Mouse (Mus musculus): ENCODE results near the gene Map3k7cl.

Map3k7cl gene

DNA sequence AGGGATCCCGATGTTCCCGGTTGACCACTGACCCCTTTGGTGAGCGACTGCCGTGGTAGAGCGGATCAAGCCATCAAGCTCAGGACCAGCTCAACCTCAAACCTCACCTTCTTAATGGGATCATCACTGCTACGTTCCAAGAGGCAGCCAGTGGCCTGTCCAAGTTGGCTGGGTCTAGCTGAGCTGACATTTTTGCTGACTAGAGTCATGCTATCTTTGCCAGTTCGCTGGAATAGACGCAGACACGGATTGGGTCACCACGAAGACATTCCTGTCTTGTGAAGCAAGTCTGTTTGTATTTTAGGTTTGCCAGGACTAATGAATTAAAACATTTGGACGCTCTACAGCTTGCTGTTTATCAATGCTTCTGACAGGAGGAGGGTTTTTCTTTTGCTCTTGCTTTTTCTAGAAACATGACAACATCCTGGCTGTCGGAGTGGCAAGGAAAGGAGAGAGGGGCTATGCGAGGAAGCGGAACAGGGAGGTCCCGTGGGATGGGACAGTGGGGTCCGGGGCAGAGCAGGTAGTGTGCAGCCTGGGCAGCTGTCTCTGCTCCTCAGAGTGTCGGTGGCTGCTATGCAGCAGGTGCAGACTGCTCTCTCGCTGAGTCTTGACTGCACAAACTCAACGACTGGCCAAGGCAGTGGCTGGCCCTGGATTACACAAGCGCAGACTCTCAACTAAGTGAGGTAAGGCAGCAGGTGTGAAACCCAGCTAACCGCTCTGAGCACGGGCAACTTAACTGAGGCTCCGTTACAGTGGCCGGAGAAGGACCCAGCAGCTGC is at the start of gene Map3k7cl:
Gene Map3k7cl, plus strand, starts transcription at position 424 of the 785 bp plus-strand sequence.
- peak; percentile 78 for DNase-seq

DNA sequence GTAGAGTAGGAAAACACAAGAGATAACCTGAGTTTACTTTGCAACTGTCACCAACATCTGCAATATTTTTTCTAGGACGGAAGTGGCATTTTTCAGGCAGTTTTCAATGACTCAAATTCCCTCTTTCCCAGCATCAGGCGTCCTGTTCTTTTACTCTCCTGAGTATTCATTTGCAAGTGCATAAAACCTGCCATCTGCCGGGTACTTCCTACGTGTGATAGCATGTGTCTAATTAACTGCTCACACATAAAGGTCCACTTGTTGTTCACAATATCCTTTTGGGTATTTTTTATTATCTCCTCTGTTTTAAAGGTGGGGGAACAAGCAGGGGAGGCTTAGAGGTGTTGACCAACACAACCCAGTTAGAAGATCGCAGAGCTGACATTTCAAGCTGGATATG is 41.4 kb upstream of the Map3k7cl start:
- no peak for DNase-seq

DNA sequence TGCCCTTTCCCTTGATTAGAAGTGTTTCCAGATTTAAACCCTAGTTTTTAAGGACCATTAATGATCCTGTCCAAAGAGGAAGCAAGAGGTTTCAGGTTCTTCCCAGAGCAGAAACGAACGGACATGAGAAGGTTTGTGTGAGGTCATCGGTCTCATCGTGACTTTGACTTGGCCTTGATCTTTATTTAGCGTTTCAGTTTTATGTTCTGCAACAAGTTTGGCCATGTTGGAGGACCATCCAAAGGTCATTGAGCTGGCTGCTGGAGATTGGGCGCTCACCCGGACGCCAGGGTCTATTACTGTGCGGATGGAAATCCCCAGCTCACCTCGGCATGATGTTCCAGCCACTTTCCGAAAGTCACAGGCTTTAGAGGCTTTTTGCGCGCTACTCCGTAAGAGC is 40.8 kb upstream of the Map3k7cl start:
- DNase-seq, result no peak

DNA sequence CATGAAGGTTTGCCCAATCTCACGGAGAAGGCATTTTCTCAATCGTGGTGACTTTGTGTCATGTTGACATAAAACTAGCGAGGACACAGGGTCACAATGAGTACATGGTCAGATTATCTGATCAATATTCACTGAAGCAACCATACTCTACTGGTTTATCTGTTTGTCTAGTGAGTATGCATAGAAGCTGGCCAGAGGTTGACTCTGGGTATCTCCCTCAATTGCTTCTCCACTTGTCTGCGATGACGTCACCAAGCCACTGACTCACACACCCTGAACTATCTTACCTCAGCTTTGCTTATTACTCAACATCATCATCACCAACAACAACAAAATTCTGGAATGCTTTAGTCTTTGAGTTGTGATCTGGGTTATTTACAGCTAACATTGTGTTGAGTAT is 28.9 kb upstream of the Map3k7cl start:
- no peak for DNase-seq

DNA sequence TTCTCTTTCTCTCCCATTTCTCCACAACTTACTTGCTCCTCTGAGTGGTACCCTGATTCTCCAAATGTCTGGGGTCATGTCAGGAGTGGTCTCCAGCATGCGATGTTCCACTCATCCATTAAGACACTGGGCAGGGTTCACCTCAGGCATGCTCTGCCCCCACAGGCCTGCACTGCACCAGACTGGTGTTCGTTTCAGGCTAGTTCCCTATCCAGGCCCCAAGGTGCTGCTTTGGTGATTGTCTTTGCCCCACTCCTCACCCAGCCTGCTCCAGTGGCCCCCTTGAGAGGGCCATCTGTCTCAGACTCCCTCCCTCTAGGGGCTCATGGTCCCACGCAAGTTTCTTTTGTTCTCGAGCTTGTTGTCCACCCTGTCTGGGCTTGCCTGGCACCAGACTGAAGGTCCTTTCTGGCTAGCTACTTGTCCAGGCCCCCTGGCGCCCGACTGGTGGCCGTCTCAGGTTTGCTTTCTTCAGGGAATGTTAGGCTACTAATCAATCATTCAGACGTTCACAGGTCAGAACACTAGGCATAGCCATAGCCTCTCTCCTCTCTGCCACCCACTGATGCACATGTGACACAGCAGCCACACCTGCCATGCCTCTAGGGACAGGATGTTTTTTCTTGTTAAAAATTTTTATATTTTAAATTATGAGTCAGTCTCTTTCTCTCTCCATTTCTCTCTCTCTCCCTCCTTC is 25.4 kb upstream of the Map3k7cl start:
- no peak for DNase-seq

DNA sequence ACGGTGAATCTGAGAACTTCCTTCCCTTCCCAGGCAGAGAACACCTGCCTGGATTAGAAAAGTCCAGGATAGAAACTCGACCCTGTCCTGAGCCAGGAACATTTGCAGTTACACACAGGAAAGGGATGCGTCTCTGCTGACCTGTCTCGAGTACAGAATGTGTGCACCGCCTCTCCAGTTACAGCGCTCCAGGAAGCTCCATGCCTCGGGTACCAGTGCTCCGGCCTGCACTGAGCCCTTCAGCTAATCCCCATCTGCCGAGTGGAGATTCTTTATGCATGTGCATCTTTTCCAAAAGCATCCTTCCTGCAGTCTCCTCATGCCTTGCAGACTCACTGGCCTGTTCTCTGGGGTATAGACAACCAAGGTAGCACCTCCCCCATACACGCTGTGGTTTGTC is 24.4 kb upstream of the Map3k7cl start:
- DNase-seq, result no peak

DNA sequence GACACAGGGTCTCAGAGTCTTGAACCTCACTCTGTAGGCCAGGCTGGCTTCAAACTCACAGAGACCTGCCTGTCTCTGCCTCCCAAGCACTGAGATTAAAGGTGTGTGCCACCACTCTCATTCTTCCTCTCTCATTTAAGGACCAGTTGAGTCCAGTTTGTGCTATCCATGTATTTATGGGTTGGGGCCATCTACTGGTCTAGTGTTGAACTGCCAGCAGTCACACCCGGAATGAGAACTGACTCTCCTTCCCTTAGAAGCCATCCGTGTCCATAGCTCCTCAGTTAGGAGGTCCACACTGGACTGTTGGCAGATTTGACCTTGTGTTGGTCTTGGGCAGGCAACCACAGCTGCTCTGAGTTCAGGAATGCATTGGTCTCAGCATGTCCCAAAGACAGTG is 4.8 kb upstream of the Map3k7cl start:
- DNase-seq, result peak; percentile 42

DNA sequence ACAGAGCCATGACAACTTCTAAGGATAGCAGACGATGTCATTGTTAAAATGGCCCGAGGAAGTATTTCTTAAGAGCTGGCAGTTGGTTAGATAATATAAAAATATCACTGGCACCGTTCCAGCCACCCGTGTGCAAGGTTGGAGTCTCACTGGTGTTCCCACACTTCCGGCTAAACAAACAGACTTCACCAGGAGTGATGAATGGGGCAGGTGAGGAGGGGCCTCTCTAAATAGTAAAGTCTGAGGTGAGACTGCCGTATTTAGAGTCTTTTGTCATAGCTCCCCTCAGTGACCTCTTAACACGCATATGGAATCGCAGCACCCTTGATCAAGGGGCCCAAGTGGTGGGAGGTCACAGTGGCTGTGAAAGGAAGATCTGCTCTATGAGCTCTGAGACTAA is 3.2 kb downstream of the Map3k7cl start:
- DNase-seq, result no peak

DNA sequence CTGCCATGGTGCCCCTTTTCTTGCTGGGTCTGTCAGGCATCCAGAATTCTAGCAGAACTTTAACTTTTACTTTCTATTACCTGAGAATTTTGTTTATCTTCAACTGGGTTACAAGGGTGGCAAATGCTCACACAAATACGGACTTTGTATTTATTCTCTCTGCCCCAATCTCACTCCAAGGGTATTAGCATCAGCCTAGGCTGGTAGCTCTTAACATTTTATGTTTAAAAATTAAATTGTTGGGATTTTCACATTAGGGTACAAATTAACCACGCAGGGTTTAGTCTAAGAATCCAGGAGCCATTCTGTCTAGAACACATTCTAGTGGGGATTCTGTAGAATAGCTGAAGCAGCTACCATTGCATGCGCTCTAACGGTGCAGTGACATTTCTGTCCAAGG is 8.4 kb downstream of the Map3k7cl start:
- peak; percentile 77 for DNase-seq

DNA sequence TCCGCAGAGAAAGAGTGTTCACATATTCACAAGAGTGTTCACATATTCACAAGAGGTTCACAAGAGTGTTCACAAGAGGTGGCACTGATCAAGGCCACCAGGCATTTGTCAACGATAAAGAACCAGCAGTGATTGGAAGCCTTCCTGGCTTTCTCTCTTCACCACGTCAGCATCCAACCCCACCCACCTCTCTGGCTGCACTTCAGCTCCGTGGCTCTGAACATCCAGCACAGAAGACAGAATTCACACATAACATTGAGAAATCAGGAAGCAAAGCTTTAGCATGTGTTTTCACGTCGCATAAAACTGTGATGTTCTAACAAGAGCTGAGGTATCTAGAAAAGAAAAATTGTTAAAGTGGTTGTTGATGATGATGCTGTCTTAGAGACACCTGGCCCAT is 10.4 kb downstream of the Map3k7cl start:
- no peak for DNase-seq

DNA sequence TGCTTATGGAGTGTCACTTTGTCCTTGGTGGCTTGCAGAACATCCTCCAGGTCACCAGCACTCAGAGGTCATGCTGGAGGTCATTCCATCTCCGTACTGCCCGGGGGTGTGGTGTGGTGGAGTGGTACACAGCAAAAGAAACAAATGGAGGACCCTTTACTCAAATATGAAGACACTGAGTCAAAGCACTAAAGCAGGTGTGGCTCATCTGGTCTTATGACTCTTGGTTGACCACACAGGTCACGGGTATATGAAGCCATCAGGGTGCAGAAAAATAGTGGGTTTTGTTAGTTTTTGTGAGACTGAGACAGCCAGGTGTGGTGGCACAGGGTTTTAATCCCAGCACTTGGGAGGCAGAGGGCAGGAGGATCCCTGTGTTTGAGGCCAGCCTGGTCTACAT is 11.4 kb downstream of the Map3k7cl start:
- DNase-seq, result no peak

DNA sequence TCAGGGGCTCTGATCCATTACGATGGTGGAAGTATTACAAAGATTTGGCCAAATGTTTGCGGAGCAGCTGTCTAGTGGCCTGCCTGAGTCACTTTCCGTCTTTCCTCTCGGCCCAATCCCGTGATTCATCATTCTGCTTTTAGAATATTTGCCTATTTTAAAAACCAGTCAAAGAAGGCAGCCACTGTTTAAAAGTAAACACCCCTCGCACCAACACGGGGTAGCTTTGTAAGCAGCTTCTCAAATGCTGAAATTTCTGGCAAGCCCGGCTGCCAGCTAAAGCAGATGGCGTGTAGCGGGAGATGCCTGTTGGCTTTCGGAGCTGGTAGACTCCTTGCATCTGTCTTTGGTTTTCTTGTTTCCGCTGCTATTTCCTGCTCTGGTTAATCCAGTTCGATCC is 14.4 kb downstream of the Map3k7cl start:
- no peak for DNase-seq

DNA sequence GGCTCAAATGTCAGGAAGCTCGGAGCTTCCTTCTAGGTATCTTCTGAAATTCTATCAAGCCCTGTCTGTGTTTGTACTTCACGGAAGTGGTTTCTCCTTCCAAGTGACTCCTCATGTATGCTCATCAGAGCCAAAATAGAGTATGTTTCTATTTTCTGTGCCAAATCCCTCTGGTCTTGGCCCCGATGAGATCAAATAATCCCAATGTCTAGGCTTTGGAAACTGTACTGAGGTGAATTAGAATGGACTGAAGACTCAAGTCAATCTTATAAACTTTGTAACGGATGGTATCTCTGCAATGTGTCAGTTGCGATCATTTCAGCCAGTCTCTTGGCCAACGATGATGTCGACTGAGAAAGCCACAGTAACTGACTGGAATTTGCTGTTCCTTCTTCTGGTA is 15.1 kb downstream of the Map3k7cl start:
- no peak for DNase-seq

DNA sequence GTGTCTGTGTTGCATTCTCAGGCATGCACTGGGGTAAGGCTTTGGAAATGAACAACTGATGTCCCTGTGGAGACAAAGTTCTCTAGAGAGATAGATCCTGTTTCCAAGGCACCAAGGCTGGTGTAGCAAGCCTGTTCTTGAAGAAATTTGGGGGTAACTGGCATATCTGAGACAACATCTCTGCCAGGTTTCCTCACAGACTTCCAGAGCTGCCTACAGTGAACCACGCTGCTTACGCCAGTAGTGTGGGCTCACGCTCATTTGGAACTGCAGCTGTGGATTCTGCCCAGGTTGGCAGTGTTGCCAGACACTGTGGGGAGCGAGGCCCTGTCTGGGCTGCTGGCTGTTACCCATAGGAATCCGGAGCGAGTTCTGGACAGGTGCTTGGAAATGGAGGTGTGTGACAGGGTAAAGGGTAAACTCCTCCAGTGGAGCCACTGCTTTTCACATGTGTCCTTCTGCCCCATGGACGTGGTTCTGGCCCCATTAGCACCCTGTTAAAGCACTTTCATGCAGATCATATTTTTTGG is 16.5 kb downstream of the Map3k7cl start:
- DNase-seq, result peak; percentile 63

DNA sequence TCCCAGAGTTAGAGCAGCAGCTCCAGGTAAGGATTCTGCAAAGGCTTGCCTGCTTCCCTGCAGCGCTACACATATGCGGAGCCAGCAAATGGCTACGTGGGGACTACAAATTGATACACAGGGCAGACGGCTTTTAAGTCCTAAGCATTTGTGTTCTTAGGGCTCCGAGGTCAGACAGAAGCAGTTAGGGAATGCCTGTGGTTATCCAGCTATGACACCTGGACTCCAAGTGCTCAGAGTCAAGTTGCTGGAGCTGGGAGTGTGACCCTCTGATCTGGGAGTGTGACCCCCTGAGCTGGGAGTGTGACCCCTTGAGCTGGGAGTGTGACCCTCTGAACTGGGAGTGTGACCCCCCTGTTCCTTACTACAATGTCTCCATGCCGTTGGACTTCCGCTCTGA is 17.2 kb downstream of the Map3k7cl start:
- peak; percentile 57 for DNase-seq

DNA sequence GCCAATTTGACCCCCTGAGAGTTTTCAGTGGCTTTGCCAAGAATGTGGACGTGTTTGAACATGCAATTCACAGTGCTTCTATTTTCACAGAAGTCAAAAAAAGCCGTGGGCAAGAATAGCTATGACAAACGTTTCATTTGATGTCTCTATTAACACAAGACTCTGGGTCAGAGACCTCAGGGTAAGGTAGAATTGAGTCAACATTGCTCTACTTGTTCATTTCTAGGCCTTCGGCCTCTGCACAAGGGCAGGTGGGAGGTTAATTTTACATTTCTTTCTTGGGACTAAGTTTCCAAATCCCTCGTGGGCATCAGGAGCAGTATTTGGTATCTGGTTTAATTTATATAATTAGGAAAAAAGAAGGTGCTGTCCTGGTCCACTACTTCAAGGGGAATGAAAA is 20.3 kb downstream of the Map3k7cl start:
- DNase-seq, result no peak

DNA sequence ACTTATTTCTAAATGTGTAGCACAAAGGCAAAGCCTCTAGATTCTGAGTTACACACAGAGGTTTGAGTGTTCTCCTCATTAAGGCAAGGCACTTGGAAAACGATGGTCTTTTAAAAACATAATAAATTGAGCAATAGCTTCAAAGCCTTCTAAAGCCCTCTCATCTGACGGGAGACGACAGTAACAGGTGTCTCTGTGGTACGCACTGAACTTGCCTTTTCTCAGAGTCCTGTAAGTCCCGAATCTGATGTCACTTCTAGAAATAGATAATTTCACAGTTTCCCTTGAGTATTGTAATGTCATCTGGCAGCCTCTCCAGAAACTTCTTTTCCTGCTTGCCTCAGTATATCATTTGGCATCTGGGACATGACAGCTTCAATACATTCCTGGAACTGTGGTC is 21.0 kb downstream of the Map3k7cl start:
- no peak for DNase-seq

DNA sequence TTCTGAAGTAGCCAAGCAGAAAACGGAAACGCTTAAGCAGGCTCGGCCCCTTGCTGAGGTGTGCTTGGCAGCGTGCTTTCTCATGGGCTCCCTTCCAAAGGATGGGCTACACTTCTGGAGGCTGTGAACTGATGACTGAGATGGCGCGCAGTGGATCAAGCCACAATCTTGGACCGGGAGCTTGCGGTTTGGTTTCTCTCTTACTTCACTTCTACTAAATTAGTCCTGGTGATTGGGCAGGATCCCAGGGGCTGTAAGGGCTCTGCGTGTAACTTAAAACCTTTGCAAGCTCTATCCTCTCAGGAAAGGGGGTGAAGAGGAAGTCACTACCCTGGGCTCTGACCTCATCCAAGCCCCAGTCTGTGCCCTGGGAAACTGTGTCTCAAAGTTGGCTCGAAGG is 22.5 kb downstream of the Map3k7cl start:
- DNase-seq, result peak; percentile 75

DNA sequence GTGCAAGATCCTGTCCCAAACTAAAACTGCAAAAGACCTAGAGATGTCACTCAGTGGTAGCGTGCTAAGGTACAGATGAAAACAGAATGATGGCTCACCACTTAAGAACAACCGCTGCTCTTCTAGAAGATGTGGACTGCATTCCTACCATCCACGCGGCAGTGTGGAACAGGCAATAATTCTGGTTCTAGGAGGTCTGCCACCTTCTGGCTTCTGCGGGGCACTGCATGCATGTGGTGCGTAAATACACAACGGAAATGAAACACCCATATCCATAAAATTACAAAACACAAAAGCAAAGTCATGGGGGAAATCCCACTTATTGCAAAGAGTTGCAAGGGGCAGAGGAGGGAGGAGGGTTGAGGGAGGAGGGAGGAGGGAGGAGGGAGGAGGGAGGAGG is 25.8 kb downstream of the Map3k7cl start:
- DNase-seq, result peak; percentile 54

DNA sequence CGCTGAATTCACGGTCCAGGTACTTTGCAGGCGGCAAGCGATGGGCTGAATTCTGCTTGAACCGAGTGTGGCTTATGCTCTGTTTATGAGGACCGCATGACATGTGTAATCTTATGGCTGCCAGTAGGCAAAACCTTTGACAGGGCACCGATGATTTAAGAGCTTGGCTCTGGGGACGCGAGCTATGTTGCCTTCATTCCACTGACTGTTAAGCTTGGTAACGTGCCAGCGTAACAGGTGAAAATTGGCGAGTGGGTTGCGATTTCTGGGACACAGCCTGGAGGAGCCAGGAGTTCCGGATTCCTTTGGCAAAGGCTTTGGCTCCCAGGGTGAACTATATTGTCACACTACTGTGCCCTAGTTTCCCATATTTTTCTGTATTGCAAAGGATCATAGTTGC is 26.3 kb downstream of the Map3k7cl start:
- no peak for DNase-seq

DNA sequence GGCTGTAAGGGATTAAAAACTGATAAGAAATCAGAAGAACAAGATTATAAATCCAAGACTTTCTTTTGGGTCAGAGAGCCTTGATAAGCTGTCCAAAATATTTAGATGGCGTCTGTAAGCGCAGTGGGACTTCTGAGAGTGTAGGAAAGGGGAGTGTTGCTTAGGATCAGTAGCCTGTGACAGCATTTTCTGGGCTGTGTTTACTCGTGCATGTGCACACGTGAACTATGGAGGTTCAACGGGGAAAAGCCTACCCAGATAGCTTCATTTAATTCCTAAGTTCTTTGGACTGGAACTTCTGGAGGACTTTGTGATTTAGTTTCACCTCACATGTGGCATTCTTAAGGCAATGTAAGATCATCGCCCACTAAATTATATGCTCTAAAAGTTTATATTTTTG is 29.6 kb downstream of the Map3k7cl start:
- DNase-seq, result no peak

DNA sequence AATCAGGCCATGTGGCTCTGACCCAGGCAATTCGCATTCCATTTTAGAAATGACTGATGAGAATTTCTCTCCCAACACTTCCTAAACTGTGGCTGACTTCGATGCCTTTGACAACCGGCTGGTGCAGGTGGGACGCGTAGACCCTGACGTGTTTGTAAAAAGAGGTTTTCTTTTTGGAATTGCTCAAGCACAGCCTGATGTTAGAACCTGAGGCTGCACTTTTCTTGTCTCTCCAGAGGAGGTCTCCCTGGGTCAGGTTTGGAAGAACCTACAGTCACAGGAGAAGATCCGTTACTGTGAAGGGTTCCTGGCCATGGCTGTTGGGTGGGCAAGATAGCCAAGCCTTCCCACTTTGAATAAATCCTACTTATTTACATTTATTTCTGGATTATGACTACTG is 31.5 kb downstream of the Map3k7cl start:
- DNase-seq, result peak; percentile 42

DNA sequence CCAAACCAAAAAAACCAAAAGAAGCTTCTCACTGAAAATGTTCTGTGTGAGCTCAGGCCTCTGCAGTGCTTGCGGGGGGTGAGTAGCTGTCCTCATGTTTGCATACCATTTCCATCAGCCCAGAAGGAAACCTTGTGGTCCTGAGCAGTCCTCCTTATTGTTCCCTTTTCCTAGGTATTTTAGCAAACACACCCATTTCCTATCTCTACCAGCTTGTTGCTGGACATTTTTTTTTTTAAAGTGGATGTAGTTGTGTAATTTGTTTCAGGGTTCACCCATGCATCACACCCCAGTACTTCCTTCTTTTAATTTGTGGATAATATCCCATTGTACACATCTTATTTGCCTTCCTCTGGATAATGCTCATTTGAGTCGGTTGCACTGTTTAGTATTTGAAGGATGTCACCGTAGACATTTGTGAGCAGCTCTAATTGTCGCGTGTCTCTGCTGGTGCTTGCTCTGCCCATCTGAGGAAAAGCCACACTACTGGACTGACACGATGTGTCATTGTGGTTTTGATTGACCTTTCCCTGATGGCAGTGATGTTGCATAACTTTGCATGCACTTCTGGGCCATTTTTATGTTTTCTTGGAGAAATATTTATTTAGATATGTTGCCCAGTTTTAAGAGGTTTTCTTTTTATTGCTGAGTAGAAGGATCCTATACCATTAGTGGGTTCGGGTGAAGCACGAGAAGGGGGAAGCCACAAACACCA is 32.6 kb downstream of the Map3k7cl start:
- DNase-seq, result no peak

DNA sequence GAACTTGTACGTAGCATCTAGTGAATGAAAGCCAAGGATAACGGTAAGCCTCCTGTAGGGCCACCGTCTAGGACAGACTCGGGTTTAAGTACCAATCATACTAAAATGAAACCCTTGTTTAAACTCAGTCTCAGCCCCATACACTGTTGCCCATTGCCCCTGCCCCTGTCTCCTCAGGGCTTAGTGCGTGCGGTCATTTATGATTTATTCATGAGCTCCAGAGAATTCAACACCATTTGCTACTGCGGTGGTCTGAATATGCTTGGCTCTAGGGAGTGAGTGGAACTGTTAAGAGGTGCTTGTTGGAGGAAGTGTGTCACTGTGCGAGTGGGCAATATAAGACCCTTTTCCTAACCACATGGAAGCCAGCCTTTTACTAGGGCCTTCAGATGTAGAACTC is 34.7 kb downstream of the Map3k7cl start:
- DNase-seq, result no peak

Data from kidney, adult 9 months (tissue).